Mouse (Mus musculus) heart, postnatal 0 days (tissue): ENCODE data around the gene Rundc1.

Experiments used
- CTCF ChIP-seq: IDR thresholded peaks from 2 replicates; pipeline ENCODE4 v1.5.1; 2016; ENCODE audit warnings: antibody characterized with exemption, control low read depth, low read depth
- EP300 ChIP-seq: IDR thresholded peaks from 2 replicates; pipeline ENCODE4 v1.6.1; 2016; ENCODE audit warnings: antibody characterized with exemption, low read depth

DNA sequence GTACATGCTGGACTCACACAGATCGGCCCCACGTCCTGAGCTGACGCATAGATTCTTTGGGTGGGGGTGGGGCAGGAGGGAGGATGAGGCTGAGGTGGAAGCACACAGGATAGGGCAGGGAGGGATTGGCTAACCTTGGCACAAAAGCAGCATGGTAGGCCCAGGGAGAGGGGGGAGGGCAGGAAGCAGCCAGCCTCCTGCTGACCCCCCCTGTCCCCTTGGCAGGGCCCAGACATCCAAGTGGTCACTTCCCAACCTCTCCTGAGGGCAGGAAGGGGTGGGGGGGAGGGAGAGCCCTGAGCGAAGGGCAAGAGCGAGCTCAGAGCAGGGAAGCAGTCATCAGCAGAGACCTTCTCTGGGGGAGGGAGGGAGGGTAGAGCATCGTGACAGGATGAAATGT lies 34.8 kb downstream of the Rundc1 start:
- TF ChIP-seq CTCF = no peak
- TF ChIP-seq EP300 = no peak
